Mouse (Mus musculus) lung, postnatal 14 days (tissue): ENCODE data around the gene Tle2.

Experiments used
- DNase-seq: peaks from one replicate; pipeline ENCODE4 v3.0.0; 2021

The Tle2 gene

GRCm38 (mm10) chr10:81605974-81606751, 31.8 kb downstream of the Tle2 start, which contains the start of gene BC025920:
Gene BC025920, plus strand, starts transcription at chr10:81606270.
- DNase-seq, result peak; percentile 94

- DNase-seq, result no peak
These were observed 33.9 kb downstream of the Tle2 start for GRCm38 (mm10) chr10:81608308-81608707.

DNA sequence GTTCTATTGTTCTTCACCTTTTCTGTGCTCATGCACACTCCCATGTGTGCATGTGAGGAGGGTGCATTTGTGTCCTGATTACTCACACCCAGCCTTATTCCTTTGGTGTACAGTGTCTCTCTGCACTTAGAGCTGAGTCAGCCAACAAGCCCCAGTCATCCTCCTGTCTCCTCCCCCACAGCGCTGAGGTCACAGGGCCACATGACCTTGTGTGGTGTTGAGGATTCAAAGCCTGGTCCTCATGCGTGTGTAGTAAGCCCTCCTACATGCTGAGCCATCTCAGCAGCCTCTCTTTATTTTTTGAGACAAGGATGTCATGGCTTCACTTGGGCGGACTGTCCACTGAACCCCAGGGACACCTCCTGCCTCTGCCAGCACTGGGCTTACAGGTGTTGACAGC, 38.4 kb downstream of the Tle2 start:
- no peak for DNase-seq

- no peak for DNase-seq
These were observed 41.1 kb downstream of the Tle2 start for GRCm38 (mm10) chr10:81615486-81615885.

DNA sequence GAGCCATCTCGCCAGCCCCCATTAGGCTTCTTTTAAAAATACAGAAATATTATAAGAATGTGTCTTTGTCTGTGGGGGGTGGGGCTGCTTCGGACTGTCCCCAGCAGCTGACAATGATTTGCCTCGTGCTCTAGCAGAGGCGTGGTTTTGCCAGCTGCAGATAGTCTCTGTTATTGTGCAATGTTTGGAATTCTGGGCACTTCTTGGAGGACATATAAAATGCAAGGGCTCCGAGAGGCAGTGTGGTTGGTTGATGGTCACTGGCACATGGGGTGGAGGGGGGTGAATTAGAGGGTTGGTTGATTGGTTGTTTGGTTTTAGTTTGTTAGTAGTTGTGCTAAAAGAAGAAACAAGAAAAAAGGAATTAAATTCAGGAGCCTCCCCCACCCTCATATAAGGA, 45.6 kb downstream of the Tle2 start:
- no peak for DNase-seq

DNA sequence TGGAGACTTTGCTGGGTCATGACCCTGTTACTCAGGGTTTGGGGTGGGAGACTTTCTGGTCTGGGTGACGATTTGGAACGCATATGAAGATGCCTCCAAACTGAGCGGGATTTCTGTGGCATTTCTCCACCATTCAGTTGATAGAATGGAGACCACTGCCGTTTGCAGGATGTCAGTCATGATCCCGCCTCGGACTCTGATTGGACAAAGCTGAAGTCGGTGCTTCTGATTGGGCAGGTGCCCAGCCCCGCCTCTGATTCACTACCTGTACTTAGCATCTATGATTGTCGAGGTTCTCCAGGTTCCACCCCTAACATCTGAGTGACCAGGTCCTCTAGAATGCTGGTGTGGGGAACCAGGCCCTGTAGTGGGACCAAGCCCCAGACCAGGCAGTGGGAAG, 46.4 kb downstream of the Tle2 start:
- DNase-seq, result no peak

GRCm38 (mm10) chr10:81623441-81623840, 49.1 kb downstream of the Tle2 start:
- DNase-seq, result no peak

GRCm38 (mm10) chr10:81626101-81626993, 52.0 kb downstream of the Tle2 start:
- DNase-seq, result no peak

GRCm38 (mm10) chr10:81626994-81627835, 52.9 kb downstream of the Tle2 start, which contains the start of gene Sirt6:
Gene Sirt6, minus strand, starts transcription at chr10:81627797.
- peak; percentile 93 for DNase-seq

- peak; percentile 28 for DNase-seq
These were observed 53.5 kb downstream of the Tle2 start for GRCm38 (mm10) chr10:81627836-81628220.

- DNase-seq, result no peak
These were observed 54.0 kb downstream of the Tle2 start, which contains the start of gene Ankrd24 for GRCm38 (mm10) chr10:81628390-81628789. Gene Ankrd24, plus strand, starts transcription at chr10:81628540.

- DNase-seq, result peak; percentile 85
These were observed 59.1 kb downstream of the Tle2 start for GRCm38 (mm10) chr10:81633253-81634099.

DNA sequence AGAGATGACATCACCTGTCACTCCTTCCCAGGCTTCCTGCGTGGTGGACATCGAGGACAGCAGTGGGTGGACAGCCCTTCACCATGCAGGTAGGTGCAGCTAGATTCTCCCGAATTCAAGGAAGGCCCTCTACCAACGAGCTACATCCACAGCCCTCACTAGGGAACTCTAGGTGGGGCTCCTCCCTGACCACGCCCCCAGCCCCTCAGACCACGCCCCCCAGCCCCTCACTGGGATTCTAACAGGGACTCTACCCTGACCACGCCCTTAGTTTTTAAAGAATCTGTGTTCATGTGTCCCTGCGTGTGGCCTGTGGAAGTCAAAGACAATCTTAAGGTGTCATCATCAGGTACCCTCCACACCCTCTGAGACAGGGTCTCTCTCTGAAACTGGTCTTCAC, 62.0 kb downstream of the Tle2 start:
- no peak for DNase-seq

DNA sequence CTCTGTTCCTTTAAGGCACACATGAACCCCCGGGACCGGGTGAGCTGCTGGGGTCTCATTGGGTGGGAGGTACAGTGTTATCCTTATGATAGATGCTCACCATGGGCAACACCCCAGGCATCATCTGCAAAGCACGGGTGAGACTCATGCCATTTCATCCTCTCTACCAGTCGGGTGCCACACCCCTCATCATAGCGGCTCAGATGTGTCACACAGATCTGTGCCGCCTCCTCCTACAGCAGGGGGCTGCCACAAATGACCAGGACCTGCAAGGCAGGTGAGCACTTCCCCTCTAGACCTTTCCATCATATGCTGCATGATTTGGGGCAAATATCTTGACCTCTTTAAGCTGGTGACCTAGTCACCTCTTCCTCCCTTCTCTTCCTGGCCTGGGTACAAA, 63.7 kb downstream of the Tle2 start:
- no peak for DNase-seq
